Mouse (Mus musculus) lung, postnatal 14 days (tissue): Measurements from ENCODE around the gene Tcp11l1.
A peak's percentile ranks its signal among the peaks of the same experiment; 100 is the strongest.

Experiments
- DNase-seq: peaks from one replicate; pipeline ENCODE4 v3.0.0; 2021

Tcp11l1 gene

DNA sequence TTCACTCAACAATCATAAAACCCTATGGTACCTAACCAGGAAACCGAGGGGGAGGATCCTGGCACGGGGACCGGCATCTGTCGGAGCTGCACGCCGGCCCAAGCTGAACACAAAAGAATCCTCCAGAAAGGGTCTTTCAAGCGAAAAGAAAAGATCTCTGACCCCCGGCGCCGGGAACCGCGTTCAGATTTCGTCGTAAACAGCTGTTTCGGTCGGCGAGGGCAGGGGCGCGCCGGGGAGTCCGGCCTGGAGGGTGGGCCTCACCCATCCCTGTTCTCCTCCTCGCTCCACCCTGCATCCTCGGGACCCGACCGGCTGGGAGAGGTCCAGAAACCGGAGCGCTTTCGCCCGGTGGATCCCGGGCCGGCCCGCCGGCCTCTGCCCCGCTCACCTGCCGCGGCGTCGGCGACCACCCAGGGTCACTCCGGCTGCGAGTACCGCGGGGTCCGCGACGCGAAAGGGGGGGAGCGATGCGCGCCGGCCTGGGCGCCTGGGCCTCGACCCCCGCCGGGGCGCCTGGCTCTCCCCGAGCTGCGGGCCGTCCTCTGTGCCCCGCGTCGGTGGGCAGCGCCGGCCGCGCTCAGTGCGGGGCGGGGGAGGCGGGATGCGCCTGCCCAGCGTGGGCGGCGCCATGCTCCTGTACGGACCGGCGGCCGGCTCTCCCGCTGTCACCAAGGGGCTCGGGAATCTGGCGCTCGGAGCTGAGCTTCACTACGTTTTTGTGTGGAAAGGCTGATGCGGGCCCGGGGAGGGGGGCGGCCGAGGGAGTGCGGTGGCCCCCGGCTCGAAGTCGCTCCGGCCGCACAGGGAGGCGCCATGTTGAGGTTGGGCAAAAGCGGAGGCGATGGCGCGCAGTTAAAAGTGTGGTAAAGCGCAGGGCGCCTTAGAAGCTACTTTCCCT is at the start of gene Tcp11l1:
Tcp11l1 (minus strand) TSS at position 585 of the 901 bp plus-strand sequence.
- peak; percentile 56 for DNase-seq

DNA sequence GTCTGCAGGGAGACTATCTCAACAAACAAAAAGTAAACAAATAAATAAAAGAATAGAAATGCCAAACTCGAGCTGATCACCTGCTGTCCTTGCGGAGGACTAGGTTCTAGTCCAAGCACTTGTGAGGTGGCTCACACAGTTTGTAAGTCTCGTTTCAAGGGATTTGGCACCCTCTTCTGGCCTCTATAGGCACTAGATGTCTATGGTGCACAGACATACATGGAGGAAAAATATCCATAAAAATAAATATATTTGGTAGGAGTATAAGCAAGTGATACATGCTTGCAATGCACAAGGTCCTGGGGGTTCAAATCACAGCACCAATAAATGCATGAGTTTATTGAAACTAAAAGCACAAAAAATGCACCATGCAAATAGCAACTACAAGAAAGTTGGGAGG is 38.6 kb upstream of the Tcp11l1 start:
- DNase-seq, result peak; percentile 37

DNA sequence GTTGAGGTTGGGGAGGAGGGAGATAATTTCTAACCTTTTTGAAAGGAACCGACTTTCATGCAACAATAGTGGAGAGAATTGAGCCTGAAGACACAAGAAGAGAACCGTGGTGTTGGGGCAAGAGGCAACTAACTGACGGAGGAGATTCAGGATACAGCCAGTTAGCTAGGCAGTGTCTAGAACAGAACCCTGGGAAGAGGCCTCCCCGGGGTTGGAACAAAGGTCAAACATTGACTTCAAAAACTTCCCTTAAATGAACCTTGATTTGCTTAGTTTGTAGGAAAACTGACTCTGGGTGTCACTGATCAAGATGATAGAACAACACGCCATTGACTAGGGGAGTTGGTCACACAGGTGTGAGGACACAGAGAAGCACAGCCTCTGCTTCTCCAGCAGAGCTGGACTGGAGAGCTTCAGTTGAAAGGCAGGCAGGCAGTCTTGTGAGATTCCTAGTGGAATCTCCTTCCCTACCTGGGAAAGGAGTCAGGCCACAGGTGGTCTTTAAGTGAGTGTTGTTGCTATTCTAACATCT is 36.7 kb upstream of the Tcp11l1 start:
- no peak for DNase-seq

DNA sequence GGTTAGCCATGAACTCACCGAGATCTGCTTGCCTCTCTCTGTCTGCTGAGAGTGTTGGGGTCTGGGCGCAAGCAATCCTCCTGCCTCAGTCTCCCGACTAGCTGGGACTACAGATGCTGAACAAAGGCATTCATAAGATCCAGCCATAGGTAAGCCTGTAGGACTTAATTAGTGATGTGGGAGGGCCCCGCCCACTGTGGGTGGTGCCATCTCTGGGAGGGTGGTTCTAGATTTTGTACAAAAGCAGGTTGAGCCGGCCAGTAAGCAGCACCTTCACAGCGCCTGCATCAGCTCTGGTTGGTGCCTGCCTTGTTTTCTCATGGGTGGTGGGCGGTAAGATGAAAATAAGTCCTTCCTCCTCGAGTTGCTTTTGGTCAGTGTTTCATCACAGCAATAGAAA is 34.3 kb upstream of the Tcp11l1 start:
- DNase-seq, result peak; percentile 9

DNA sequence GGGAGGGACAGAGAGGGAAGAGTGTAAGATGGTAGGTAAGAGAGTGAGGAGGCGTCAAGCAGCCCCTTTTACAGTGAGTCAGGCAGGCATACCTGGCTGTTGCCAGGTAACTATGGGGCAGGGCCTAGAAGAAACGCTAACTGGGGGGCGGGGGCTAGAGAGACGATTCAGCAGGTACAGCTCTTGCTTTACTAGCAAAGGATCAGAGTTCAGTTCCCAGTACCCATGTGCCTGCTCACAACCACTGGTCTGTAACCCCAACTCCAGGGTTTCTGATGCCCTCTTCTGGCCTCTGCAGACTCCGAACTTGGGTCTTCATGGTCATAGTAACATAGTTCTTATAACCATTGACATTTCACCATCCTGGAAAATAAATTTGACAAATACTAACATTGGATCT is 32.0 kb upstream of the Tcp11l1 start:
- DNase-seq, result no peak

DNA sequence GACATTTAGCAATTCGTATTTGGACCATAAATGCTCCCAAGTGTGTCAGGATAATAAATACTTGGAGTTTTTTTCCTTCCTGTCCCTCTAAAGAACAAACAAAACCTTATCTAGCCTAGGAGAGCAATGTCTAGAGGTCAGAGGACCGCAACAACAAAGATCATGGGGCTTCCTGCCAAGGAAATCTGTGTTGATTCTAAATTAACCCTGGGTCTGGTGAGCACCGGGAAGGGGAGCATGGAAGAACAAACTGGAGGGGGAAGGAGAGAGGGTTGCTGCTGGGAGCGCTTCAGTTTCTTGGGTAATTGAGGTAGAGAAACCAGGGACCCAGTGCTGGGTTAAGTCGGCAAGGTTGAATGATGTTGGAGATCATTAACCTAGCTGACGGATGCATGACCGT is 31.2 kb upstream of the Tcp11l1 start:
- peak; percentile 30 for DNase-seq

DNA sequence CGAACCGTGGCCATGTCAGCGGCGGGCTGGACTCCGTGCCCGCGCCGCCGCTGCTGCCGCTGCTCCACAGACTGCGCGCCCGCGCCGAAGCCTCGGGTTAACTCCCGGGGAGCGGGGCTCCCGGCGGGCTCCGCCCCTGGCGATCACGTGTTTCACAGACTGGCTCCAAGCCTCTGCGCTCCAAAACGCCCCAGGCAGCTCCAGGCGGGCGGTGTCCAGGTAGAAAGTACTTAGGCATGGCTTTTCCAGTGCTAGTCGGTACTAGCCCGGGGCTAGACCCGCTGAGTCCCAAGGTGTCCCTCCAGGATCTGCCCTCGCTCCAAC is 30.7 kb upstream of the Tcp11l1 start, which contains the start of gene Depdc7:
Depdc7 (minus strand) TSS at position 138 of the 324 bp plus-strand sequence.
- DNase-seq, result peak; percentile 91

DNA sequence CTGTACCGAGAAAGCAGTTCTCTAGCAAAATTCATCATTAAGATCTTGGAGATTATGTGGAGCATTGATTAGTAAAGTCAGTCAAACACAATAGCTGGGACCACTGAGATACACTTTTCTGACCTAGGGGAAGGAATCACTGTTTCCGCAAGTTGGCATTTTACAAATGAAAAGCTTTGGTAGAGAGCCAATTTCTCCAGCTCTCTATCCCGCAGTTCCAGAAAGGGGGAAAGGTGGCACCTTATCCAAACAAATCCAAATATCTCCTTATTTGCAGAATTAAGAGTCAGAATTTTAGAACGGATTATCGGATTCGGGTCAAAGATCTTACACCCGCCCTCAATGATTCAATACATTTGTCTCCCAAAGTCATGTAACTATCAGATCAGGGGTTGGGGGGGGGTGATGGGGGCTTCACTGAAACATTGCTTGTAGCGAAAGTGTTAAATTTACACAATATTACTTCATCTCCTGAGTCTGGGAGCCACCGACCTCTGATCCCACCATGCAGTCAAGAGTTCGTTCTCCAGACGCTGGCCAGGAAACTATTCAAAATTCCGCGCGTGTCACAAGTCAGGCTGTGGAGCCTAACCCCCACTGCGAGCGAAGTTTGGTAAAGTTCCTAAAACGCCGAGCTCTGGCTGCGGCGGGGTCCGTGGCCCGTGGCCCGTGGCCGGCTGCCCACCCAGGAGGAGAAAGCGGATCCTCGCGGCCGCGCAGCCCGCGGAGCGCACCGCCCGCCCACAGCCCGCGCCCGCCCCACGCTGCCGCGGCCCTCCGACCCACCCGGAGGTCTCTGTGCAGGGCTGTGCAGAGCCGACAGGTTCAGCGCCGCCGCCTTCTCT is 30.1 kb upstream of the Tcp11l1 start:
- DNase-seq, result no peak

DNA sequence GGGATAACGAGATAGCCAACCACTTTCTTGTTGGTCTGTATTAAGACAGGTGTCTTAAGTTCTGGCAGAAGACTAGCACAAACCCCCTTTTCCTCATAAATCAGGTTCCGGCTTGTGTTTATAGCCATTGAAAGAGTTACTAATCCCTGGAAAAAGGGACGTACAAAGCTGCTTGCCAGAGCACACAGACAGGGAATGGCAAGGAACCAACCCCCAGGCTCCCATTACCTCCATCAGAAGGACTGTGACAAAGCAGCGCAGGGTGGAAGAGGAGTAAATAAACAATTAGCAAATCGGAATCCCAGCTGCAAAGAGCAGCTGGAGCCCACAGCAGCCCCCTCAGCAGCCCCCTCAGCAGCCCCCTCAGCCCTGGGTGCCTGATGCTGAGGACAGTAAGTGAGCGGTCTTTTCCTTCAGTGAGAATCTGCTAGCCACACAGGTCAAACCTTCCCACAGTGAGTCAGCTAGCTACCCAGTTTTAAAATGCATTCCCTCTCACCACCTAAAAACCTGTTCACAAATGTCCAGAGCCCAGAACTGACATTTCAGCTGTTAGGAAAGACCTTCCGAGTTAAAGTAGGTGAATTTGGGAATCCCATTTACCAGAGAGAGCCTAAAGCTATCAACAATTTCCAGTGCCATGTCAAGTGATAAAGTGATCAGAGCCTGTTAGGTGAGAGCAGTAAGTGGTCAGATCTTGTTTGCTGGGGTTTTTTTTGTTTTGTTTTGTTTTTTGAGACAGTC is 29.2 kb upstream of the Tcp11l1 start:
- DNase-seq, result no peak

DNA sequence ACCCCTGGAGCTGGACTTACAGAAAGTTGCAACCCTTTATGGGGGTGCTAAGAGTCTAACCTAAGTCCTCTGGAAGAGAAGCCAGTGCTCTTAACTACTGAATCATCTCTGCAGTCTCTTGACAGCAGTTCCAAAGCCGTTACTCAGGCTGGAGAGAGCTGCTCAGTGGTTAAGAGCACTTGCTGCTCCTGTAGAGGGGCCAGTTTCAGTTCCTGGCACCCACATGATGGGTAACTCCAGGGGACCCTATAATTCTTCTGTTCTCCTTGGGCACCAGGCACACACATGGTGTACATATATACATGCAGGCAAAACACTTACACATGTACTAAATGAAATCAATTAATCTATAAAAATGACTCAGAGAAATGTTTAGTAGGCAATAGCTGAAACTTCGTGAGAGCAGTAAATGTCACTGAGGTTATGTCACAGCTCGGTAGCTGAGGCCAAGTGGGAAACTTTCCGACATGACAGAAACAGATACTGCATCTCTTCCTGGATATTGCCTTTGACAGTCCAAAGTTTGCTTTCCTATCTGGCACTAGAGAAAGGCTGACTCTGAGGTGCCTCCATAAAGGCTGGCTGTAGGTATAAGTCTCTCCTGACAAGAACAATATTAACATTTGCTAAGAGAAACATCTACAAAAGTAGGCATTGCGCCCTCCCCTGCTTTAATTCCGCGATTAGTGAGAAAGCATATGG is 28.4 kb upstream of the Tcp11l1 start:
- DNase-seq, result no peak

DNA sequence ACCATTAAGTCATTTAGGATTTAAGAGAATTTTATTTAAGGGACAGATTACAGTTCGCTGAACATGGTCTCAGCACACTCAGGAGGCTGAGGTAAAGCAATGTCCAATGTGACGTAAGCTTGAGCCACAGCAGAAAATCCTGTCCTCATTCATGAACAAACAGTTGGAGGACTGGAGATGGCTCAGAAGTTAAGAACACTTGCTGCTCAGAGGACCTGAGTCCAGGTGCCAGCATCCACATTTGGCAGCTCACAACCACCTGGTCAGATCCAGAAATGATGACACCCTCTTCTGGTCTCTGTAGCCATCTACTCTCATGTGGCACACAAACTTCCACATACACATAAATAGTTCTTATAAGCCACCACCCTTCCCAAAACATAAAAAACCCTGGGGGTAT is 27.7 kb upstream of the Tcp11l1 start:
- DNase-seq, result no peak

DNA sequence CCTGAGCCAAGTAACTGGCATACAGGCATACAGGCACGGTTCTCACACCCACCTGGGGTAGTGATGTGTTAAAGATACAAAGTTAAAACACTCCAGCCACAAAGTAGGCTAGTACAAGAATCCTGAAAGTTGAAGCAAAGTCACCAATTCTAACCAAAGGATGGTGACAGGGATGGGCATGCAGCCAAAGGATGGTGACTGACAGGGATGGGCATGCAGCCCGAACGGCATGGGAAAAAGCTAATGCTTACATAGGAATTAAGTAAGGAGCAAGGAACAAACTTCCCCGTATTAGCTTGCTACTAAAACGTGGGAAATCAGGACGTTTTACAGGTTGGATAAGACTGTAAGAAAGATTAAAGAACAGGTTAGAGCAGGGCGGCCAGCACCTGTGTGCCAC is 24.3 kb upstream of the Tcp11l1 start:
- no peak for DNase-seq

DNA sequence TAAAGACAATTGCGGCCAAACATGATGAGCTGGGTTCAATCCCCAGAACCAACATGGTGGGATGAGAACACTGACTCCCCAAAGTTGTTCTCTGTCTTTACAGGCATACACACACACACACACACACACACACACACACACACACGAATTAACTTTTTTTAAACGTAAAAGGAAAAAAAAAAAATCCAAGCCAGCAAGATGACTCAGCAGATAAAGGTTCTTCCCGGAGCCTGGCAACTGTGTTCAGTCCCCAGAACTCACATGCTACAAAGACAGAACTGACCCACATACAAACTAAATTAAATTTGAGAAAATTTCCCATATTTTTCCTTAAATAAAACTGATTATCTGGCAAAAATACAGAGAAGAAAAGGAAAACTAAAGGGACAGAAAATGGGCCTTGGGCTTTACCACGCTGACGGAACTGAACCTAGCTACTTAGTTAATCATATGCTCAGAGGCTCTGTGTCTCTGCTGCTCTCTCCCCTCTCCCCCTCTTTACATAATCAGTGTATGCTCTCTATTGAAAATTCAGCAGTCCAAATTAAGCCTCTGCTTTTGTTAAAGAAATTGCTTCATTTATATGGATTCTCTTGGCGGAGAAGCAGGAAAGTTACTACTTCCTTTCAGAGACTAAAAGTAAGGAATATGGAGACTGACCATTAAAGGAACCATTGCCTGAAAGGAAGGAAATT is 20.7 kb upstream of the Tcp11l1 start:
- no peak for DNase-seq

DNA sequence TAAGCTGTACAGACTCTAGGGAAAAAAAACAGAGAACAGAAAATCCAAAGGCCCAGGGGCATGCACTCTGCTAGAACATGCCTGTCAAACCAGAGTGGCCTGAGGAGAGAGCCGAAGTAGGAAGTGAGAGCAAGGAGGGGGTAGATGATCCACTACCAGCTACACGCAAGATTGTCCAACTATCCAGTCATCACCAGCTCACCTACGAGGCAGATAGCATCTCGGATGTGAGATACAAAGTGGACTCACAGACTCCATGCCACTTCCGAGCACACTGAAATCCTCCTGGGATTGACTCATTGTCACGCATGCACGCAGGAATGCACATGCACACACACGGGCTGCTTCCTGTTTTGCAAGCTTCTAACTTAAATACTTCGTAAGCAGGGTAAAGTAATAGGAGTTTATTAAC is 20.1 kb upstream of the Tcp11l1 start:
- no peak for DNase-seq

DNA sequence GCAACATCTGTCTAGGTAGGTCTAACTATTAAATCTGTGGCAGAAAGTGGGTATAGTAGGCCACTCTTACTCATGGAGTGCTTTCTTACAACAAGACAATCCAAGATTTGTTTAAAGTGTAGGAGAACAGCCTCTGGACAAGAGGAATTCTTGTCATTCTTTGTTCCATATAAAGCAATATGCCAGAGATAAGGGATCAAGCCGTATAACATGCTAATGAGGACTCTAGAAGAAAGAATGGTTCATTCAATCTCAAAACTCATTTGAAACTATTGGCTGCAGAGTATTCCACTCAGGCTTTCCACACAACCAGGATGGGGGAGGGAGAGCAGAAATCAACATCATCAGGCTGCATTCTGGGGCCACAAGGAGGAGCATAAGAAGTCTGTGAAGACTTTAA is 15.4 kb upstream of the Tcp11l1 start:
- DNase-seq, result no peak

DNA sequence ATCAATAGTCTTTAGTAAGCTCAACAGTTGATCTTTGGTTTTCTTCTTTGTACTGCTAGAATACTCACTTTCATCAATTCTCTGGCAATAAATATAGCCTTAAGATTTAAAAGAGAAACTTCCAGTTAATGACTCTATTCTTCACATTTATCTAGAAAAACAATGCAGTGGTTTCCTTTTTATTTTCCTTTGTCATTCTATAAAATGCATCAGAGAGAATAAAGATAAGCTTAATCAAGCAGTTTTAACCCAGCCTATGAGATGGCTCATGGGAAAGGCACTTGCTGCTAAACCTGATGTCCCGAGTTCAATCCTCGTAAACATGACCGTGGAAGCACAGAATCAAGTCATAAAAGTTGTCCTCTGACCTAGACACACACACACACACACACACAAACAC is 10.1 kb upstream of the Tcp11l1 start:
- no peak for DNase-seq

DNA sequence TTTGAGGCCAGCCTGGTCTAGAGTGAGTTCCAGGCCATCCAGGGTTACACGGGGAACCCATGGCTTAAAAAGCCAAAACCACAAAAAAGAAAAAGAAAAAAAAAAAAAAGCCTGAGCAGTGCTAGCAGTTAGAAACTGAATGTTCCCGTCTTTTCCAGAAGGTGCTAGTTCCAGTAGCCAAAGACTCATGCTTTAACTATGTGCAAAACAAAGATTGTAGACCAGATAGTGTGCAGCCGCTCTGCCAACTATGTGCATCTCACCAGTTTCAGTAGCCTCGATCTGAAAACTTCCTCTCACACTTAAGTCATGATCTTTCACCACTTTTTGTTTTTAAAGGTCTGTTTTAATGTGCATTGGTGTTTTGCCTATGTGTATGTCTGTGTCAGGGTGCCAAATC is 5.9 kb upstream of the Tcp11l1 start:
- no peak for DNase-seq

DNA sequence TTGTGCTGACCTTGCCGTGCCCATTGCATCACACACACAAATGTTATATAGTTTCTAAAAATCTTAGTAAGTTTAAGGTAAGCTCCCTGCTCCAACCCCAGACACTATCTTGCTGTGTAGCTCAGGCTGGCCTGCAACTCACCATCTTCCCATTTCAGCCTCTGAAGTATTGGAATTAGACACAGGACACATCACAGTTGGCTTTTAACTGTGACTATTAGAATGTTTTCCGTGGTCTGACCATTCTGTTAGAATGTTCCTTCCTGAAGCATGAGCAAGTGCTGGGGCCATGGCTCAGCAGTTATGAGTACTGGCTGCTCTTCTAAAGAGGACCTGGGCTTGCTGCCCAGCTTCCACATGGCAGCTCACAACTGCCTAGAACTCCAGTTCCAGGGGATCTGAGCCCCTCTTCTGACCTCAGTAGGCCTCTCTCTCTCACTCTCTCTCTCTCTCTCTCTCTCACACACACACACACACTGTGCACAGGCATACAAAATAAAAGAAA is 5.3 kb upstream of the Tcp11l1 start:
- DNase-seq, result no peak

DNA sequence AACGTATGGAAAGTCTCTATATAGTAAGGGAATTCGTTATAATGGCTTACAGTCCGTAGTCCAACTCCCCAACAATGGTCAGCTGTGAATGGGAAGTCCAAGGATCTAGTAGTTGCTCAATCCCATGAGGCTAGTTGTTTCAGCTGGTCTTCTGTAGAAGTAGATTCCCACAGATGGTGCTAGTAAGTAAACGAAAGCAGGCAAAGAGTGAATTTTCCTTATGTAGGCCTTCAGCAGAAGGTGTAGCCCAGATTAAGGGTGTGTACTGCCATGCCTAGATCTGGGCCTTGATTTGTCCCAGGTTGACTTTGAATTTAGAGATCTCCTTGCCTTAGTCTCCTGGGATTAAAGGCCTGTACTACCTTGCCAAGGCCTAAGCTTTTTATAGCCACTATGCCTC is 4.3 kb upstream of the Tcp11l1 start, which contains the start of gene Pin1rt1:
Pin1rt1 (minus strand) TSS at position 101 of the 400 bp plus-strand sequence.
- DNase-seq, result no peak

DNA sequence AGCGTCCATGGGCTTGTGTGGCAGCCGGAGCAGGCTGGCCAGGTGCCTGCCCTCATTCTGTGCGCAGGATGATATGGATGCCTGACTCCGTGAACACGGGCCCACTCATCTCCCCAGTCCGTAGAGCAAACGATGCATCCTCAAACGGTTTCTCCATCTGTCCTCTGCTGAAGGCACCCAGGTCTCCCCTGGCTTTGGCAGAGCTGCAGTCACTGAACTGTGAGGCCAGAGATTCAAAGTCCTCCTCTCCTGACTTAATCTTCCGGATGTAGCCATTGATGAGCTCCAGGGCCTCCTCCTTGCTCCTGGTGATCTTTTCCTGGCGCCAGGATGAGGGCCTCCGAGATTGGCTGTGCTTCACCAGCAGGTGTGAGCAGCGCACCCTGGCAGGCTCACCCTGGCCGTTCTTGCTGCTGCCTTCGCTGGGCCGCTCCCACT is 2.3 kb upstream of the Tcp11l1 start:
- no peak for DNase-seq

DNA sequence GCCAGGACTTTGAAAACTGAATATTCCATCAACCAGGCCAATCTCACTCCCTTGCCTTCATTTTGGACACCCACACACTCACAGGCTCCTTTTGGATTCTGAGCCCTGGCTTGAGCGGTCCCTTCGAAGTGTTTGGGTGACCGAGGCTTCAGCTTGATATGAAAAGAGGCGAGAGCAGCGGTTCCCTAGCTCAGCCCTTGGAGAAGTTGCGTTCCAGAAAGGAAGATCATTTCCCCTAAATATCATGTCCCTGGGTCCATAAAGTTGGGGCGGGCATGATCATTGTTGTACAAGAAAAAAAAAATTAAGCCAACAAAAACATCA is 479 bp upstream of the Tcp11l1 start:
- no peak for DNase-seq
